Mouse (Mus musculus) mouse embryonic stem cell (cell line): ENCODE measurements around the gene Pycard.

Experiments
- in situ Hi-C, 2 experiments: fragments of 300-500 bp; cut with MboI; formaldehyde crosslinking; loops; 1 replicate in 1 of 2; 3 replicates in 1 of 2; pipeline ENCODE4 v1.14.3; 2019 to 2020; ENCODE audit warnings: low sequenced_read_pairs in 2 of 2, low pct_unique_long_range_greater_than_20kb in 1 of 2, mixed read lengths in 1 of 2; ENCODE audit not compliant: unreplicated experiment in 1 of 2

The Pycard gene

GRCm38 (mm10) chr7:128009715-128010340, 16.2 kb upstream of the Pycard start:
- in situ Hi-C loops, result loop anchor here in 1 of 2 experiments (10.0 kb wide), 1 partner anchor 195 kb away; the partner anchor contains the start of gene Cox6a2

GRCm38 (mm10) chr7:128006193-128006592, 12.5 kb upstream of the Pycard start:
- in situ Hi-C loops, result no loop called here

- in situ Hi-C loops, result no loop called here
Measured at GRCm38 (mm10) chr7:128004487-128005362, 11.1 kb upstream of the Pycard start.

- in situ Hi-C loops, result no loop called here
Measured at GRCm38 (mm10) chr7:128004150-128004486, 10.5 kb upstream of the Pycard start.

- in situ Hi-C loops, result no loop called here
Measured at GRCm38 (mm10) chr7:128003688-128004087, 10.0 kb upstream of the Pycard start, which contains the start of gene Trim72. TSS of gene Trim72 (plus strand) at chr7:128003949.

- in situ Hi-C loops, result no loop called here
Measured at GRCm38 (mm10) chr7:128003098-128003497, 9.4 kb upstream of the Pycard start.

- in situ Hi-C loops, result no loop called here
Measured at GRCm38 (mm10) chr7:128000068-128000950, 6.6 kb upstream of the Pycard start.

- in situ Hi-C loops, result no loop called here
Measured at GRCm38 (mm10) chr7:127999436-127999835, 5.8 kb upstream of the Pycard start.

- in situ Hi-C loops, result no loop called here
Measured at GRCm38 (mm10) chr7:127992488-127993340, 953 bp downstream of the Pycard start.

- in situ Hi-C loops, result no loop called here
Measured at GRCm38 (mm10) chr7:127991643-127992487, 1.8 kb downstream of the Pycard start.

GRCm38 (mm10) chr7:127988904-127989303, 4.8 kb downstream of the Pycard start:
- in situ Hi-C loops, result no loop called here

GRCm38 (mm10) chr7:127980606-127981005, 13.1 kb downstream of the Pycard start:
- in situ Hi-C loops, result no loop called here

- in situ Hi-C loops, result loop anchor here in 1 of 2 experiments (10.0 kb wide), 1 partner anchor 454 kb away; no protein-coding TSS in a partner anchor
Measured at GRCm38 (mm10) chr7:127978856-127979255, 14.8 kb downstream of the Pycard start.

- in situ Hi-C loops, result loop anchor here in 1 of 2 experiments (10.0 kb wide), 1 partner anchor 450 kb away; no protein-coding TSS in a partner anchor
Measured at GRCm38 (mm10) chr7:127974413-127974930, 19.2 kb downstream of the Pycard start.

GRCm38 (mm10) chr7:127967922-127968828, 25.5 kb downstream of the Pycard start:
- in situ Hi-C loops, result no loop called here
